Mouse (Mus musculus) c-Kit-positive CD71-positive TER-119-positive erythroid progenitor cells, embryonic 14.5 days (primary cell): ENCODE data around the gene Tmem140.

ENCODE experiments used
- DNase-seq: peaks from one replicate; pipeline ENCODE4 v3.0.0-alpha.2; 2013; ENCODE audit warnings: low spot score

Tmem140 gene

DNA sequence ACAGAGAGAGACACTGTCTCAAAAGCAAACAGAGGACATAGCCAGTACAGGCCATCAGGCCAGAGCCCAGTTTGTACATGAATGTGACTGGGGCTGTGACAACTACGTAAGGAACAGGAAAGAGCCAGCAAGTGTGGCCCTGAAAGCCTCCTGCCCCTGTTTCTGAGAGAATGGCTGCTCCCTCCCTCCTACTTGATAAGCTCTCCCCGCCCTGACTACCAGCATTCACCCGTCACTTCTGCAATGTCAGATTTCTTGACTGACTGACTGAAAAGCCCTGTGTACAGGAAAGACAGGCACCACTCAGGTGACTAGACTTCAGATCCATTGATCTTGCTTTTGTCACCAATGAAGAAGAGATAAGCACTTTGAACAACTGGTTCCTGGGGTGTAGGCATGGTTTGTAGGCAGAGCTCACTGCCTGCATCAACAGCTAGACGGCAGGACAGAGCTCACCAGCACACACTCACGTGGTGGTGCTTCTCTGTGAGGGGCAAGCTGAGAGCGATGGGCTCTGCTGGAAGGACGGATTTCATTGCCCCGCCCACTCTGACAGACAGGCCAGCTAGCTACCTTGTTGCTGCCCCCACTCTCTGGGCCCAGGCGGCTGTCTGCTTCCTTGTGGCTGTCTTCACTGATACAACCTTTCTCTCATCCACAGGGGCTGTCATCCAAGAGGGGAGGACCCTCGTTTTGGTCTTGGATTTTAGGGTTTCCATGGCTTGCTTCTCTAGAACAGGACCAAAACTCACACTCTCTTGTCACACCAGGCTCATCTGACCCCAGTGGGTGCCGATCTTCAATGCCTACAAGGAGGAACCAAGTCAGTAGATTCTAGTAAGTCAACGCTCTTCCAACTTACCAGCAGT lies 13.3 kb downstream of the Tmem140 start:
- peak; percentile 73 for DNase-seq

DNA sequence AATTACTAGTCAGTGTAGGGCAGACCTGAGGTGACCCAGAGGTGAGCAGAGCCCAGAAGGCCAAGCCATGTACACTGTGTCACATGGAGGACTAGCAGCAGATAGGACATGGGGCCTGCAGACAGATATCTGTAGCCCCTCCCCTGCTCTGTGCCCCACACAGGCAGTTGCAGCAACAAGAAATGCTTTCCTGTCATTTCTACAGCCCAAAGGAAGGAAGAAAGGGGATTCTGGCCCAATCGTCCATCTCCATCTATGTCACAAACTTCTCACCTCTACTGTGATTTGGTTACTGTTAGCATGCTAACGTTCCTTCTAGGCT lies 13.8 kb downstream of the Tmem140 start:
- peak; percentile 49 for DNase-seq

DNA sequence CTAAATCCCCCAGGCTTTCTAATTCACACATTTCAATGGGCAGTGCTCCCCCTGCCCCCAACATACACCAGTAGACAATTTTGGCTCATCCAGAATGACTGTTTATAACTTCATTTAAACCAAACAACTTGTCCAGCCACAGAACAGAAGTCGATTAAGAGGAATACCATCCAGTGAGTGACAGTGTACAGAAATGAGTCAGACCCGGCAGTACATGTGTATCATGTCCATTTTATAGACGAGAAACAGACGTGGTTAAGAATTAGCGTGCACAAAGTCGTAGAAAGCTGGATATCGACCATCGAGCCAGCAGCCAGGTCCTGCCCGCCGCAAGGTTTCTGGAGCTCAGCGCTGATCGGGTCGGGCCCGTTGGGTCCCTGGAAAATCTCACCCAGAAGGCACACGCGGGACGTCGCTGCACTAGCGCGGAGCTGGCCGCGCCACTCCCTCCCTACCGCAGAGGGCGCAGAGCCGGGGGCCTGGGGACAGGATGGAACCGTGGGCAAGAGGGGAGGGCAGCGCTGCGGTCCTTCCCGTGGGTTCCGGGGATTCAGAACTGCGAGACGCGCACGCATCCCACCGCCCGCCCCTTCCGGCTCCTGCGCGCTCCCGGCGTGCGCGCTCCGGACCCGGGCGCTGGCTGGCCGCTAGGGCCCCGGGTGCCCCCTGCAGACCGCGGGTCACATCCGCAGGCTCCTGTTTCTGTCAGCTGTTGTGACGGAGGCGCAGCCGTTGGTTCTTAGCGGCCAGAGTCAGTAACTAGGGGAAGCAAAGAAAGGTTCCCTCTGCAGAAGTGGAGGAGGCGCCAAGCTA lies 14.8 kb downstream of the Tmem140 start, which contains the start of gene Cyren:
Gene Cyren (minus strand): TSS at position 552 of the 813 bp plus-strand sequence.
- DNase-seq = peak; percentile 84

DNA sequence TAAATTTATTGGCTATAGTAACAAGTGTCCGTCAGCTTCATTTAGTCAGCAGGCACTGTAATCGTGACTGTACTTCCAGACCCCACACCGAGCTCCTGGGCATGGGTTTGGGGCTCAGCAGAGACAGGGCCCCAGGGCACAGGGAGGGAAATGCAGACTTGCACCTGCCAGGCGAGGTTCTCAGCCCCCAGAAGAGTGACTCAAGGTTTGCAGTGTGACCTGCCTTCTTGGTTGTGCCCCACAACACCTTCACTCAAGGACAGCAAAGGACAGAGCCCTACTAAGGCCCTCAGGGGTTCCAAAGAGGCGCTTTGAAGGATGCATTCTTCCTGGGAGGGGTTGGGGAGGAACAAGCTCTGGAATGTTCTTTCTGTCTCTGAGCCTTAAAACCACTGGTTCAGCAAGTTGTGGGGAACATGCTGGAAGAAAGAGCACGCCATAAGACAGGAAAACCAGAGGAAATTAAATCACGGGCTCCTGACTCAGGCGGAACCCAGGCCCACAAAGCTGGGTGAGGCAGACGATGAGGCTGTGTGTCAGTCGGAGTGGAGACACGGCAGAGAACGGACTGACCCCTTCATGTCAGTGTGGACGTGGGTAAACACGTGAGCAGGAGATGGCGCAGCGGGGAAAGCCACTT lies 16.3 kb downstream of the Tmem140 start:
- no peak for DNase-seq

- DNase-seq = no peak
These were observed 17.0 kb downstream of the Tmem140 start for GRCm38 (mm10) chr6:34879911-34880475.

DNA sequence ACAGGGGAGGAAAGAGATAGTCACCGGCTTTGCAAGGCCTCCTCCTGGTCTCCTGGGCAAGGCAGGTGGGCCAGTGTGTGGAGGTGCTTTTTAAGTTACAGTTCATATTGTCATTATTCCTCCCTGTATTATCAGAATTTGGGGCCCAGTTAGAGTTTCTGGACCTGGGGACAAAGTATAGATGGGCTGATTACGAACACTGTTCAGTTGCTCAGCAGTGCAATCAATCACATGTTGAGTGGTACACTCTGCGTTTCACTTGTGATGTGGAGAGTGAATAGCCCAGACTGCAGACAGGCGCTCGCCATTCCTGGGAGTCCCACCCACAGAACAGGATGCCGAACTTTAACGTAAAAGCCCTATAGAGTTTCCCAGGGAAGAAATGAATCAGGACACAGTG lies 21.8 kb downstream of the Tmem140 start:
- DNase-seq = no peak

DNA sequence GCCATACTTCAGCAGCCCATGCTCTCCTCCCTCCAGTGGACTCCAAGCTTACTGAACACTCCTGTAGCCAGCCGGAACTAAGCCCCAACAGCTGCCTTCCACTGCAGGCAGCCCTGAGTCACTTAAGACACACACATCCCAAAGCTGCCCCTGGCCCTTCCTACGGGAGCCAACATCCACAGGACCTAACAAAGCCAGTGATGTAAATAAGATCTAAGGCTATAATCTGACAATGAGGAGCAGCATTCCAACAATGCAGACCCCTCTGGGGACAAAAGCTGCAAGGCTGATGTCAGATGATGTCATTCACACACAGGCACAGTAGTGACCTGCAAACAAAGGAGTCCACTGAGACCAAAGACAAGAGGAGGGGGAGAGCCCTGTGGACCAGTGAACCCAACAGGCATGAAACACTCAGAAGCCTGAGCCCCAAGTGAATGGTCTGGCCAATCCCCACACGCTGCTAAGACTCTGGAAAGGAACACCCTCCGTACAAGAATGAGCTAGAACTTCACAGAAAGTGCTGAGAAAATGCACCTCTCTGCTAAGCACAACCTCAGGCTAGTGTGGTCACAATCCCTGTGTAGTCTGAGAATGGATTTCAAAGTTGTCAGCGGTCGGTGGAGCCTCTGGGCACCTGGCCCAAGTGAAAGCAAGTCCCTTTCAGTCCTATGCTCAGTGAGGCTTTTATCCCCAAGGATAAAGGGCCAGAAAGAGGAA lies 24.3 kb downstream of the Tmem140 start:
- no peak for DNase-seq

GRCm38 (mm10) chr6:34889185-34889584 lies 26.2 kb downstream of the Tmem140 start:
- DNase-seq = no peak

DNA sequence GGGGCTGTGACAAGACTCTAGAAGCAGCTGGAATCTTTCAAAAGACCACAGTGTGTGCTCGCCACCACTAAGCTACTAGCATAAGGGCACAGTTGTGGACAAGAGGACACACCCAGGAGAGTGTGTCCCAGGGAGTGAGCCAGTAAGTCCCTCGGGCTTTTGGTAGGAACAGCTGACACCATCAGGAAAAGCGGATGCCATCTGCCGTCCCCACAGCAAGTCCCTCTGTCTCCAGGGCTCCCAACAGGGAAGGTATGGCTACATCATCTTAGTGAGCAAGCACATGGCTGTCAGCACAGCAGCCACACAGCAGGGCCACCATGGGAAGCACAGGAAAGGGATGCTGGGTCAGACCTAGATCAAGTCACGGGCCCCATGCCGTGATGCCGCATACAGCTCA lies 32.6 kb downstream of the Tmem140 start:
- no peak for DNase-seq

- no peak for DNase-seq
These were observed 33.3 kb downstream of the Tmem140 start for GRCm38 (mm10) chr6:34896168-34896780.

DNA sequence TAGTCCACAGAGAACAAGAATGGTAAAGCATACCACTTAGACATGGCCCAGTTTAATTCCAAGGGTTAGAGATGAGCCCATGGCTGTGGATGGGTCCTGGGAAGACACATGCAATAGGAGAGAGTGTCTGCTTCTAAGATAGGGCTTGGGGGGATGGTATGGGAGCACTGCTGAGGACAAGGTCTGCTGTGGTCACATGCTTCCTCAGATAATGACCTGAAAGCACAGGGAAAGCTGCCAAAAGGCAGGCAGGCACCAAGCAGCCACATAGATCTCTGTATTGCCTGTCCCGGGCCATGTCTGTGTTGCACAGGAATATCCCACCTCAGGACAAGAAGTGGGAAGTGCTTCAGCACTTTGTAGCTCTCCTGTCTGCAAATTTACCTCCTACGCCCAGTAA lies 36.2 kb downstream of the Tmem140 start:
- DNase-seq = no peak

DNA sequence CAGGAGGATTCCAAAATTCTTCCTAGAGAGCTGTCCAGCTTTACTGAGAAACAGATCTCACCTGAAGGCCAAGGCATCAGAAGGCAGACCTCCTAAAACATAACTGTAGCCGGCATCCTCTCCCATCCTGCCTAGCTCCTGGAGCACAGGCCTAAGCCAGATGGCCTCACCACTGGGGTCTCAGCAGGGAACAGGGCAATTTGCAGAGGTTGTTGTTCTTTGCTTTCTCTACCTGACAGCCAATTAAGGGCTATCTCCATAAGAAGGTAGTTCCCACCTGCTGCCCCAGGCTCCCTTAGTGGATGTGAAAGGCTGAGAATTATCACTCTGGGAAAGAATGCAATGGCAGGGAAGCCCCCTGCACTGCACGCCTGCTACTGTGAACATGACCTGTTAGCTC lies 38.0 kb downstream of the Tmem140 start:
- DNase-seq = no peak

DNA sequence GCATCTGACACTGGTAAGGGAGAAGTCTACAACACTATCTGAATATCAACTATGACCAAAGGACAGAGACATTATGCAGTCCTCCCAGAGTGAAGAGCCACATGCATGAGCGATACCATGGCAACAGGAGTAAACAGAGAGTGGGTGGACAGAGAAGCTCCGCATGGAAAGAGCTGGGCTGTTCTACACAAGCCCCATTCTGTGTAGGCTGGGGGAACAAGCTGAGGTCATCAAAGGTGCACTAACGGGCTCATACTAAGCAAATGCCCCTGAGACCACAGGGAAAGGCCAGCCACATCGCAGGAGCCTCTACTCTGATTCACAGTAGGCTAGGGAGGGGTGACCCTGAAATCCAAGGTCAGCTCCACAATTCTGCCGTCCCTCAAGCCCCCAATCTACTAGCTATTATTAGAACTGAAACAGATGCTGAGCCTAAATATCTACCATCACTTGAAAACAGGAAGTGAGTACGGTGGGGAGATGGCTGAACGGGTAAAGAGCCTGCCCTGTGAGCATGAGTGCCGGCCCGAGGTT lies 39.0 kb downstream of the Tmem140 start:
- no peak for DNase-seq

GRCm38 (mm10) chr6:34902578-34902977 lies 39.6 kb downstream of the Tmem140 start:
- DNase-seq = no peak

DNA sequence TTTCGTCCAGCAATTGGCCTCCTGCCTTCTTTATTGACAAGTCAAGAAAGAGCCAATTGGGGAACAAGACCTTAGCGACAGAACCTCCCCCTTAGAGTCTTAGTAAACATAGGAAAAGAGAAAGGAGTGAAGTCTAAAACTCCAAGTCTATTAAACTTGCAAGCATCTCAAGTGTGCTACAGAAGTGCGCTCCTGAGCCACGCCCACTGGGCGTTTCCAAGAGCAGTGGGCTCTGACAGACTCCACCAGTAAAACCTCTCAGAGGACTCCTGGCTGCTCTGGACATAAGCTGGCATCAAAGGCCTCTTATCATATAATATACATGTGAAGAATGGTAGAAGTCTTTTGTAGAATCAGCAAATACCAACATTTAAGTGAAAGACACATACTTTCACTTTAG lies 40.5 kb downstream of the Tmem140 start:
- no peak for DNase-seq

GRCm38 (mm10) chr6:34903851-34904250 lies 40.9 kb downstream of the Tmem140 start:
- DNase-seq = no peak

GRCm38 (mm10) chr6:34904361-34904760 lies 41.4 kb downstream of the Tmem140 start:
- no peak for DNase-seq

- DNase-seq = no peak
These were observed 43.2 kb downstream of the Tmem140 start for GRCm38 (mm10) chr6:34906125-34906524.

DNA sequence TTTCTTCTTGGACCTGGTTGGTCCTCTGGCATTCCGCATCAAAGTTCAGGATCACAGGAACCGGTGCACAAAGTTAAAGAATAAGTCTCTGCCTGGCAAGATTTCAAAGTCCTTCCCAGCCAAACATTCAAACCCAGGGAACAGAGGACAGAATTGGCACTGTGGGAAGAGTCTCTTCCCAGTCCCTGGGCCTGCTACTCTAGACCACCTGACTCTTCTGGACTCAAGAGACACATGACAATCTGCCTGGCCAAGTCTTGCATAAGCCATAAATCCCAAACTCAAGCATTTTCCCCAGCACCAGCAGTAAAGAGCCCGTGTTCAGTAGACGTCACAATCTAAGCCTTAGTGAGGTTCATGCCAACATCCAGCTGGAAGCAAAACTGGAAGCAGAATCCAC lies 43.7 kb downstream of the Tmem140 start:
- DNase-seq = no peak

DNA sequence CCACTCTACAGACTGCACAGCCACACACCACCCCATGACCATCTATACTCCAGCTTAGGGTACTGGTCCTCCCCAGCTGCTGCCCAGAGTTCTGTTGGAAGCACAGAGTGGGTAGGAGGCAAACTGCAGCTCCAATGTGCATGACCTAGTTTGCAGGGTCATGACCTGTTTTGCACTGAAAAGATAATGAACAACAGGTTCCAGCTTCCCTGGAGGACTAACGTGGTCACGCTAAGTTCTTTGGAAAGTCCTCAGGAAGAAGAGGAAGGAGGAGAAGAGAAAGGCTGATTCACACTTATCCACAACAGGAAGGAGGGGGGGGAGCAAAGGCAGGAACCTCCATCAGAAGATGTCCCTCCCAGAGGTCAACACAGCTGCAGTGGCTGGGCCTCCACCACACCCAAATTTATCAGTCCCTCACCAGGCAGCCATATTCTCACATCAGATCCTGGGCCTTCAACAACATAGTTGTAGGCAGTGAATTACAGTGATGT lies 44.2 kb downstream of the Tmem140 start:
- peak; percentile 77 for DNase-seq
